Mouse (Mus musculus): ENCODE results near the gene B3gnt3.
"Not testable (repeated sequence)": the region's sequence is repeated elsewhere in the genome, so short reads cannot be mapped to it uniquely, and the experiment has no call there.

Gene B3gnt3

GRCm38 (mm10) chr8:71701414-71702086 lies at the start of gene B3gnt3:
B3gnt3 (minus strand) TSS chr8:71701789.
- DNase-seq, result peak; percentile 8

DNA sequence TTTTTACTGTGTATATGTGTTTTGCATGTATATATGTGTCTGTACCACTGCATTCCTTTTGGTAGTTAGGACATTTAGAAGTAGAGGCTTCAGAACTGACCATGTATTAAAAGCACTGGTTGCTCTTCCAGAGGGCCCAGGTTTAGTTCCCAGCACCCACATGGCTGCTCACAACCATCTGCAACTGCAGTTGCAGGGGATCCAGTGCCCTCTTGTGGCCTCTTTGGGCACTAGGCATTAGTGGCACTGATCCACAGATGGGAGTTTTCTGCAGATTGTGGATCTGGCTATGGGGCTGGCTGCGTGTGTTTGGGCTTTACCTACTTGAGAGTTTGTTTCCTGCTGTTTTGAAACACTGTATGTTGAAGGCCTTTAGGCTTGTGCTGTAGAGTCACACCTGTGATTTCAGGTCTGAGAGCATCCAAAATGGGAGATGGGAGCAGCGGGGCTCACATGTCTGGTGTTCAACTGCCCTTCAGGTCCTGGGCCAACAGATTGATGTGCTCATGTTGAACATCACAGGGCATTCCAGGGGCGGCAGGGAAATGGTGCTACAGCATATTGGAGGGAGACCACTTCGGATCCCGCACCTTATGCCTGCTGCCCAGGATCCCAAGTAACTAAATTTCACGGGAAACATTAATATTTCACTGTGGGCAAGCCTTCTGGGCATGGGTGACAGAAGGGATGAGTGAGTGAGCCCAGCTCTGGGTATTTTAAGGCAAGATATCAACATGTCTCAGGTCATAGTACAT lies 47.9 kb upstream of the B3gnt3 start:
- DNase-seq, result not testable (repeated sequence)

- peak; percentile 23 for DNase-seq
Observed at GRCm38 (mm10) chr8:71747082-71747481, 45.5 kb upstream of the B3gnt3 start.

DNA sequence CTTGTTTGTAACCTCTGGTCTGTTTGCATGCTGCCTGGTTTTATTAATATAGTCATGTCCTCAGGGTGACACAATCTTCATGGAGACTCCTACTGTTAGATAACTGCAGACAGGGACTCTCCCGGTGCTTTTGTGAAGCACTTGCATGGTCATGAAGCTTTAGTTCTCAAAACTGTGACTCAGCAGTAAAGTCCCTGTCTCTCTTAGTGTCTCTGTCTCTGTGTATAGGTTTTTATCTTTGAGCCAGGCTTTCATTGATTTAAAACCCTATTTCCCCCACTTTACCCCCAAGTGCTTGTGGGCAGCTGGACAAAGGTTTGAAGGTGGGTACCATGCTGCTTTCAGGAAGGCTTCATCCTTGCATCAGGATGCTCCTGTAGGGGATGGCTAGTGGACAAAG lies 43.7 kb upstream of the B3gnt3 start:
- DNase-seq, result no peak

- DNase-seq, result no peak
Observed at GRCm38 (mm10) chr8:71742783-71743182, 41.2 kb upstream of the B3gnt3 start.

DNA sequence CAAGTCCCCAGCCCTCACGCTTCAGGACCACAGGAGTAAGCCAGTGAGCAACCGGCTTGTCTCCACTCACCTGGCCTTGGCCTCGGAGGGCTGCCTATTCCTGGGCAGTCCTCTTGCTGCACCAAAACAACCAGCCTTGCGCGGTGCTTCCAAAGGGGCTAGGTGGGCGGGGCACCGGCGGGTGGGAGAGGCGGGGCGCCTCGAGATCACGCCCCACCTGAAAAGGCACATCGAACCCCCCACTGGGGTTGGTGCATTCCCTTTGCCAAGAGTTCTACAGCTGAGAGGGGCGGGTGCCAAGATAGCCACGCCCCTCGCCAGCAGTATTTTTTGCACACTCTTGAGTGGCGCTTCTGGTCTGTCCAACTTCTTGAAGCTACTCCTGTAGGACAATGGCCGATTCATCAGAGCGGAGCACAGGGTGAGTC lies 40.1 kb upstream of the B3gnt3 start:
- DNase-seq, result peak; percentile 37

GRCm38 (mm10) chr8:71741226-71741625 lies 39.6 kb upstream of the B3gnt3 start:
- no peak for DNase-seq

- not testable (repeated sequence) for DNase-seq
Observed at GRCm38 (mm10) chr8:71738316-71738715, 36.7 kb upstream of the B3gnt3 start.

- DNase-seq, result peak; percentile 82
Observed at GRCm38 (mm10) chr8:71731652-71732230, 30.2 kb upstream of the B3gnt3 start.

GRCm38 (mm10) chr8:71728826-71729620 lies 27.4 kb upstream of the B3gnt3 start:
- no peak for DNase-seq

GRCm38 (mm10) chr8:71728240-71728785 lies 26.7 kb upstream of the B3gnt3 start:
- peak; percentile 21 for DNase-seq

DNA sequence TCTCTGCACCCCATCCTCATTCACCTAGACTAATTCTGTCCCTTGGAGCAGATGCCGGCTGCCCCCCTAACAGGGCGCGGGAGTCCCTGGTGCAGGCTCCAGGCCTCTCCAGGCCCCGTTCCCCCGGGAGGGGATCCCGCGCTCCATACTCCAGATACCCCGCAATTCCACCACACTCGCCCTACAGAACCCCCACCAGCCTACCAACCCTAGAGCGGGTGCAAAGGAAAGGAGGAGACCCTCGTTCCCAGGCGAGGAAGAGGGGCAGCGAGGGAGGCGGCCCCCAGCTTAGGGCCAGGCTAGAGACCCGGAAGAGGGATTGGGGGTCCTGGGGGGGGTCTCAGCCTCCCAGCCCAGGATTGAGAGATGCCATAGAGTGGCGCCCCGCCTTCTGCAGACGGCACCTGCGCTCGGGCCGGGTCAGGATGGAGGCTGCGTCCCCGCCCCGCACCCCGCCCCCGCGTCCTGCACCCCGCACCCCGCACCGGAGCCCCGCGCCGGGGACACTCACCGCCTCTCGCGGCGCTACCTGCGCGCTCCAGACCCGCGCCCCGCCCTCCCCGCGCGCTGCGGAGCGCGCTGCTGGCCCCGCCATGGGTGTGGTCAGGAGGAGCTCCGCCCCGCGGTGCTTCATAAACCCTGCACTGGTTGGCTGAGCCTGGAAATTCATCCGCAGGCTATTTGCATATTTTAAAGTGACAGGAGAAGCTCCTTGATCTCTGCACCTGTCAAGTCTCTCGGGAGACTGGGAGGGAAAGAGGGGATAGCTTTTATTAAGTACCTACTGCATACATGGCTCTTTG lies 23.7 kb upstream of the B3gnt3 start, which contains the start of gene Fcho1:
Gene Fcho1 (minus strand): TSS at position 595 of the 803 bp plus-strand sequence.
- DNase-seq, result peak; percentile 88

GRCm38 (mm10) chr8:71724389-71724788 lies 22.8 kb upstream of the B3gnt3 start:
- DNase-seq, result no peak

DNA sequence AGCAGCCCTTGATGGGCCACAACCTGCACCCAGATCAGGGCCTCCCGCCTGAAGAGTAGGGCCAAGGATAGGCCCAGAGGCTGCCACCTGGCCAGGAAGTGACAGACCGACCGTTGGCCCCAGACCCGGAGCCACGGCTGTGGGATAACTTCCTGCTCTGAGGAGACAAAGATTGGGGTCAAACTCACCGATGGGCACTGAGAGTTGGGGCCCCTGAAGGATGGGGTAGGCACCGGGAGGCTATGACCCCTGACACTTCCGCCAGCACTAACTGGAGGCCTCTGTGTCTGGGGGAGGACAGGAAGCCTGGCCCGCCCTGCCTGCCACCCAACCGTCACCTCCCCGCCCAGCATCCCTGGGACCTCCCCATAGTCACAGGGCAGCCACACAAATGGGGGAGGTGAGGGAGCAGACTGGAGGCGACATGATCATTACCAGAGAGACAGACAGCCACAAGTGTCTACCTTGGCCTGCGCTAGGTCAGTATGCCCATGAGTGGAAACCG lies 21.5 kb upstream of the B3gnt3 start:
- peak; percentile 47 for DNase-seq

DNA sequence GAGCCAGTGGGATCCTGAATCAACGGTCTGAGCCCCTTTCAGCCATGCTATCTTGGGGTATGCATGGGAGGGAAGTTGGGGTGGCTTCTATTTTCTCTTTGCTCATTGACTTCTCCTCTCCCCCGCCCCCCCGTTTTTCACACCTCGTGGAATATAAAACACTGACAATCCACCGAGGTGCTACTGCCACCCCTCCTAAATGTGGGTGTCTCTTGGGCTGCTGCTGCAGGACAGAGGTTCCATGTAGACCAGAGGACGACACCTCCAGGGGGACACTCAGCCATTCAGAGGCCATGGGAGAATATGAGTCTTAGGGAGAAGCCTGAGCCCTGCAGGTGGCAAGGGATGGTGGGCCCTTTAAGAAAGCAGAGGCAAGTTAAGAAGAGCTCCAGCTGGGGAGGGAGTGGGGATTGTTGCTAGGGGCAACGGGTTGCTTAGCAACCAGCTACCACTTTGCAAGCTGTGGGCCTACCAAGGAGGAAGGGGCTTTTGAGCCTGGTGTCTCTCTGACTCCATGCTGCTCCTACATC lies 18.4 kb upstream of the B3gnt3 start:
- DNase-seq, result no peak

GRCm38 (mm10) chr8:71719218-71719617 lies 17.6 kb upstream of the B3gnt3 start:
- DNase-seq, result no peak

DNA sequence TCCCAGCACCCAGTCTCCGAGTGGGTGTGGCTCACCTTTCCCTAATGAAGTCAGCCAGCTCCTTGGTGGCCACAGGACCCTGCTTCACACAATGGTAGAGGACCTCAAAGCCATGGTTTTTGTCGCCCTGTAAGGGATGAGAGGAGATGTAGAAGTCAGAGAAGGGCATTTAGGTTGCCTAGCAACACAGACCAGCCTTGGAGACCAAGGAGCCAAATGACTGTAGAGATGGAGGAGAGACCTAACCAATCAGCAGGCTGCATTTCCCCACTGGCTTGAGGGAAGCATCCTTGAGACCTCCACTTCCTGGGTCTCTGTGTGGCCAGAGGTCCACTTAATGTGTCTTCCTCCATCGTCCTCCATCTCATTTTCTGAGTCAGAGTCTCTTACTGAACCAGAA lies 16.7 kb upstream of the B3gnt3 start:
- no peak for DNase-seq

DNA sequence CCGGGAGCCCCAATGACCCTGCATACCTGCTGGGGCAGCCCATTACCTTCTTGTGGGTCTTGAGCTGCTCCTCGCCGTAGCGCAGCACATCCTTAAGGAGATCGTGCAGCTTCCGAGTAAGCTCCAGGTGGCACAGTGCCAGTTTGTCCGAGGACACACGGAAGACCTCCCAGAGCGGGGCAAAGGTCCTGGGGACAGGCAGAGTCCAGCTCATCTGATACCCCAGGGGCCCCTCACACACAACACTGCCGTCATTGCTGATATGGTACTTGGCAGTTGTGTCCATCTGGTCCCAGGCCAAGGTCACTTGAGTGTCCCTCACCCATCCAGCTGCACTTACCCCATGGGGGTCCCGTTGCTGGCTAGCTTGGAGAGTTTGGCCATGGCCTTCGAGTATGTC lies 15.5 kb upstream of the B3gnt3 start:
- DNase-seq, result no peak

- DNase-seq, result no peak
Observed at GRCm38 (mm10) chr8:71716561-71717053, 15.0 kb upstream of the B3gnt3 start.

DNA sequence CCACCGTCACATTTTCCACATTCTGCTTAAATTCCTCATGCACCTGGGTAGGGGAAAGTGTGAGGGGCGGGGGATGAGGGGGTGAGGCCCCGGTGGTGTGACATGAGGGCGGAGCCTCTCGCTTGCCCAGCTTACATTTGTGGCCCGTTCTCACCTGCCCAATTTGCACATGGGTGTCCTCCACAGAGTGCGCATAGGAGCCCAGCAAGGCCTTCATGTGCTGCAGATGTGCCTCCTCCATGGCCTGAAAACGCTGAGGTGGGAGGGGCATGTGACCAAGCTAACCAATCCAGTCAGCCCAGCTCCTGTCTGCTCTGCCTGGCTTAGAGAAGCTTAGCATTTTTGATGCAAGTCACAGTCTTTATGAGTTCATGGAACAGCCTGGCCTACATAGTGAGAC lies 13.9 kb upstream of the B3gnt3 start:
- DNase-seq, result no peak

DNA sequence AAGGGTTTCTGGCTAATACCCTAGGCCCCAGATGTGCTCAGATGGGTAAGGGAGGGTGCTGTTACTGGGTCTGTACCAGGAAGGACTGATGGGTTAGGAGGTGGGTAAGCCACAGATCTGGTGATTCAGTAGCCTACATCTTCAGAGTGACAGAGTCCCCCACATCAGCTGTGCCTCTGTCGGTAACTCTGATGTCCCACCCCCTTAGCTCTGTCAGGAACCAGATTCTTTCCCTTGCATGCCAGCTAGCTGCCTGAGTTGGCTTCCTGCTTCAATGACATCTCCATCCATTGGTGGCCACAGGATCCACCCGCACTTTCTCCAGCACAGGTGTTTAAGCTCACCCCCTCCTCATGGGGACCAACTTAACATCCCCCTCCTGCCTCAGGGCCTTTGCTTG lies 10.0 kb upstream of the B3gnt3 start:
- DNase-seq, result no peak
